Mouse (Mus musculus) forebrain, embryonic 16.5 days (tissue): ENCODE measurements around the gene Gm21887. TPM values are rescaled to one million over a fixed set of nuclear protein-coding genes. Genes with fewer than 3 reads are reported as not detected.
"Not testable (repeated sequence)": the region's sequence is repeated elsewhere in the genome, so short reads cannot be mapped to it uniquely, and the experiment has no call there.

Experiments used
- ATAC-seq: fragments of 200-750 bp; cut with Nextera tagmentation; 2 replicates; pipeline ENCODE4 v1.8.0; 2017; ENCODE audit warnings: mild to moderate bottlenecking, moderate library complexity
- H3K27ac ChIP-seq: fragments of 300-500 bp; sonication (generic); 2 replicates; pipeline ENCODE4 v1.5.1; 2014; ENCODE audit warnings: low read length, control low read depth
- H3K27me3 ChIP-seq: fragments of 300-500 bp; sonication (generic); replicated peaks from 2 replicates; pipeline ENCODE4 v1.6.1; 2014; ENCODE audit warnings: low read length; ENCODE audit not compliant: control insufficient read depth, insufficient read depth
- H3K36me3 ChIP-seq: fragments of 300-500 bp; sonication (generic); 2 replicates; pipeline ENCODE4 v1.6.1; 2014; ENCODE audit not compliant: control insufficient read depth, insufficient read depth
- H3K4me1 ChIP-seq: fragments of 300-500 bp; sonication (generic); replicated peaks from 2 replicates; pipeline ENCODE4 v1.6.1; 2014; ENCODE audit warnings: low read length; ENCODE audit not compliant: control insufficient read depth, insufficient read depth
- H3K4me2 ChIP-seq: fragments of 300-500 bp; sonication (generic); 2 replicates; pipeline ENCODE4 v1.6.1; 2014; ENCODE audit warnings: mild to moderate bottlenecking, low read length, control low read depth
- H3K4me3 ChIP-seq: fragments of 300-500 bp; sonication (generic); replicated peaks from 2 replicates; pipeline ENCODE4 v1.5.1; 2014; ENCODE audit warnings: mild to moderate bottlenecking, low read length, control low read depth
- H3K9ac ChIP-seq: fragments of 300-500 bp; sonication (generic); replicated peaks from 2 replicates; pipeline ENCODE4 v1.6.1; 2014; ENCODE audit warnings: low read depth, low read length, control low read depth
- H3K9me3 ChIP-seq: fragments of 300-500 bp; sonication (generic); 2 replicates; pipeline ENCODE4 v1.6.1; 2016; ENCODE audit warnings: low read length; ENCODE audit not compliant: control insufficient read depth
- WGBS: fragments of 180-500 bp; shearing (Covaris S2); extraction: QIAGEN DNeasy Blood & Tissue Kit; methylation state at CpG from one replicate; pipeline ENCODE4 v1.1.7; 2014; 5-methylcytosine and 5-hydroxymethylcytosine counted together
- polyA plus RNA-seq: library from polyadenylated mRNA; unstranded; fragments of >200 nt; fragmentation: Nextera tagmentation; extraction: Ambion mirVana; gene quantifications from 2 replicates; pipeline ENCODE4 v1.2.1, GENCODE M21; 2015

Gm21887 gene
- polyA plus RNA-seq, 1 experiment from 2014 or later = 293 TPM

DNA sequence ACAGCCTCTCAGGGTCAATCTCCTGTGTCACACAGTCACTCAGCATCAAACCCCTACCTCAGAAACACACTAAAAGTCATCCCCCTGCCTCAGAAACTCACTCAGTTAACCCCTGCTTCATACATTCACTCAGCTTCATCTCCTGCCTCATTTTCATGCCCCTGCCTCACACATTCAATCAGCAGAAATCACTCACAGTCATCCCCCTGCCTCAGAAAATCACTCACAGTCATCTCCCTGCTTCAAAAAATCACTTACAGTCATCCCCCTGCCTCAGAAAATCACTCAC is 1.3 kb upstream of the Gm21887 start:
- not testable (repeated sequence) for H3K4me2 ChIP-seq, H3K4me1 ChIP-seq, ATAC-seq, H3K4me3 ChIP-seq, H3K36me3 ChIP-seq, H3K27ac ChIP-seq, H3K9ac ChIP-seq, H3K27me3 ChIP-seq
- H3K9me3 ChIP-seq = peaks cover 18% of the 10 kb centered on the region

DNA sequence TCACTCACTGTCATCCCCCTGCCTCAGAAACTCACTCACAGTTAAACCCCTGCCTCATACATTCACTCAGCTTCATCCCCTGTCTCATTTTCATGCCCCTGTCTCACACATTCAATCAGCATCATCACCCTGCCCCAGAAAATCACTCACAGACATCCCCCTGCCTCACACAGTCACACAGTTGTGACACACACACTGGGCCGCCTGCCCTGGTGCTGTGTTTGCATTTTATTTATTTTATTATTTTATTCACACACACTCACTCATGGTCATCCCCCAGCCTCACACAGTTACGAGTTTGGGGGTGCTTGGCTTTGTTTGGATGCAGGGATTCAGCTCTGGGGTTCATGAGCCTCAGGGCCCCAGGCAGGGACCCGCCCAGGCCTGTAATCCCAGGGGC is 875 bp upstream of the Gm21887 start:
- H3K9ac ChIP-seq, H3K36me3 ChIP-seq, H3K4me3 ChIP-seq, ATAC-seq, H3K4me1 ChIP-seq, H3K4me2 ChIP-seq, H3K27me3 ChIP-seq, H3K27ac ChIP-seq: not testable (repeated sequence)
- WGBS = 20% methylated on average over 3 of the region's 3 CpGs
- H3K9me3 ChIP-seq = peaks cover 18% of the 10 kb centered on the region

DNA sequence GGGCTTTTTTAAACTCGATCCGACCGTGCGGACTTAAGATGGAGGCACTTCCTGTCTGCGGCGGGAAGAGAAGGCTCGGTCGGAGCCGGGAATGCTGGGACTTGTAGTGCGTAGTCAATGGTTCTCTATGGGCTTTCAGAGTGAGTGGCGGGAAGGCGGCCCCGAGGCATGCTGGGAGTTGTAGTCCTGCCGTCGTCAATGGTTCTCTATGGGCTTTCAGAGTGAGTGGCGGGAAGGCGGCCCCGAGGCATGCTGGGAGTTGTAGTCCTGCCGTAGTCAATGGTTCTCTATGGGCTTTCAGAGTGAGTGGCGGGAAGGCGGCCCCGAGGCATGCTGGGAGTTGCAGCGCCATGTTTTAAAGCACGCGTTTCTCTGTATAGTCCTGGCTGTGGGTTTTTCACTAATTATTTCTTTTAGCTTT is 352 bp downstream of the Gm21887 start:
- Histone ChIP-seq H3K9ac (peak overlapping the region; percentile 63), H3K27ac (peak overlapping the region; percentile 77), H3K4me3 (peak overlapping the region; percentile 48), H3K9me3 (peaks cover 18% of the 10 kb centered on the region)
- peak; percentile 96 for ATAC-seq
- not testable (repeated sequence) for H3K4me1 ChIP-seq, H3K36me3 ChIP-seq, H3K4me2 ChIP-seq, H3K27me3 ChIP-seq
- WGBS = 52% methylated on average over 25 of the region's 25 CpGs

DNA sequence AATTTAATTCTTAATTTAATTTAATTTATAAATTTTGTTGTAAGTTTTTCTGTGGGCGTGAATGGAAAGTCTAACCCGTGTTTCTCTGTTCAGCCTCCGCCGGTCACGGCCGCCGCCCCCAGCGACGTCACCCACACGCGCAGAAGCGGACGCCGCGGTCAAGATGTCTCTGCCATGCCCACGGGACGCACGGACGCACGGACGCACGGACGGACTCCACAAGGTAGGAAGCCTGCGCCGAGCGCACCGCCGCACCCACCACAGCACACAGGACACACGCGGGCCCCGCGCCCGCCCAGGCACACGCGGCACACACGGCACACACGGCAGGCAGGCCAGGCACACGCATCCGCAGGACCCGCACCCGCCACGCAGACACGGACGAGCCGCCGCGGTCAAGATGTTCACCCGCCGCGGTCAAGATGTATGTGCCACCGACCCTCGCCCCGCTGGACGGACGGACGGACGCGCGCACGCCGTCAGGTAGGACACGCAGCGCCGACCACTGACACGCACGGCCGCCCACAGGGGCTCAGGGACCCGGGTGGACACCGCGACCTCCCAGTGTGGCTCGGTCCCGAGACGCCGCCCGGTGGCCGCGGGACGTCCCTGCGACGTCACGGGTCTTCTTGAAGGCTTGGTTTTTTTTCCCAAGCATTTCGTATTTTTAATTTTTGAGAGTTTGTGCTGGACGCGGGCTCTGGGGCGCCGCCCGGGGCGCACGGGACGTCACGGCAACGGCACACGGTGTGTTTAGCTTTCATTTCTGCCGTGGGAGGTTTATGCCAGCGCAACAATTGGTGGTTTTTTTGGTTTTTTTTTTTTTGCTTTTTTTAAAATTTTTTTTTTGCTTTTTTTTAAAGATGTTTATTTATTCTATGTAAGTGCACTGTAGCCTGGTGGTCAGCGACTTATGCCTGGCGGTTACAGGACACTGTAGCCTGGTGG is 1.4 kb downstream of the Gm21887 start:
- H3K4me1 ChIP-seq, H3K27me3 ChIP-seq, H3K27ac ChIP-seq, H3K36me3 ChIP-seq, H3K9ac ChIP-seq: not testable (repeated sequence)
- H3K4me2 ChIP-seq = peak overlapping the region; percentile 36
- peaks cover 18% of the 10 kb centered on the region for H3K9me3 ChIP-seq
- peak overlapping the region; percentile 10; the same call in 1 of the 2 replicates for H3K4me3 ChIP-seq
- 83% methylated on average over 97 of the region's 97 CpGs for WGBS
- peak; percentile 2; the same call in 1 of the 2 replicates for ATAC-seq

DNA sequence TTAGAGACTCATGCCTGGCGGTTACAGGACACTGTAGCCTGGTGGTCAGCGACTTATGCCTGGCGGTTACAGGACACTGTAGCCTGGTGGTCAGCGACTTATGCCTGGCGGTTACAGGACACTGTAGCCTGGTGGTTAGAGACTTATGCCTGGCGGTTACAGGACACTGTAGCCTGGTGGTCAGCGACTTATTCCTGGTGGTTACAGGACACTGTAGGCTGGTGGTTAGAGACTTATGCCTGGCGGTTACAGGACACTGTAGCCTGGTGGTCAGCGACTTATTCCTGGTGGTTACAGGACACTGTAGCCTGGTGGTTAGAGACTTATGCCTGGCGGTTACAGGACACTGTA is 2.0 kb downstream of the Gm21887 start:
- H3K9ac ChIP-seq, H3K4me2 ChIP-seq, H3K27ac ChIP-seq, ATAC-seq, H3K4me3 ChIP-seq, H3K36me3 ChIP-seq, H3K4me1 ChIP-seq, H3K27me3 ChIP-seq: not testable (repeated sequence)
- H3K9me3 ChIP-seq = peaks cover 18% of the 10 kb centered on the region
- WGBS = 100% methylated on average over 1 of the region's 10 CpGs

DNA sequence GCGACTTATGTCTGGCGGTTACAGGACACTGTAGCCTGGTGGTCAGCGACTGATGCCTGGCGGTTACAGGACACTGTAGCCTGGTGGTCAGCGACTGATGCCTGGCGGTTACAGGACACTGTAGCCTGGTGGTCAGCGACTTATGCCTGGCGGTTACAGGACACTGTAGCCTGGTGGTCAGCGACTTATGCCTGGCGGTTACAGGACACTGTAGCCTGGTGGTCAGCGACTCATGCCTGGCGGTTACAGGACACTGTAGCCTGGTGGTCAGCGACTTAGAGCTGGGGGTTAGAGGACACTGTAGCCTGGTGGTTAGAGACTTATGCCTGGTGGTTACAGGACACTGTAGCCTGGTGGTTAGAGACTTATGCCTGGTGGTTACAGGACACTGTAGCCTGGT is 4.0 kb downstream of the Gm21887 start:
- H3K36me3 ChIP-seq = peaks cover 12% of the 10 kb centered on the region
- peaks cover 20% of the 10 kb centered on the region for H3K9me3 ChIP-seq
- no CpG with 5 or more reads among the region's 13 CpGs for WGBS
- not testable (repeated sequence) for H3K9ac ChIP-seq, H3K4me3 ChIP-seq, H3K4me2 ChIP-seq, H3K27ac ChIP-seq, ATAC-seq, H3K4me1 ChIP-seq, H3K27me3 ChIP-seq

DNA sequence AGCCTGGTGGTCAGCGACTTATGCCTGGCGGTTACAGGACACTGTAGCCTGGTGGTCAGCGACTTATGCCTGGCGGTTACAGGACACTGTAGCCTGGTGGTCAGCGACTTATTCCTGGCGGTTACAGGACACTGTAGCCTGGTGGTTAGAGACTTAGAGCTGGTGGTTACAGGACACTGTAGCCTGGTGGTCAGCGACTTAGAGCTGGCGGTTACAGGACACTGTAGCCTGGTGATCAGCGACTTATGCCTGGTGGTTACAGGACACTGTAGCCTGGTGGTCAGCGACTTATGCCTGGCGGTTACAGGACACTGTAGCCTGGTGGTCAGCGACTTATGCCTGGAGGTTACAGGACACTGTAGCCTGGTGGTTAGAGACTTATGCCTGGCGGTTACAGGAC is 4.6 kb downstream of the Gm21887 start:
- not testable (repeated sequence) for H3K4me1 ChIP-seq, ATAC-seq, H3K27ac ChIP-seq, H3K4me2 ChIP-seq, H3K27me3 ChIP-seq, H3K4me3 ChIP-seq, H3K9ac ChIP-seq
- Histone ChIP-seq H3K9me3 (peaks cover 25% of the 10 kb centered on the region), H3K36me3 (peaks cover 16% of the 10 kb centered on the region)
- 86% methylated on average over 4 of the region's 13 CpGs for WGBS

DNA sequence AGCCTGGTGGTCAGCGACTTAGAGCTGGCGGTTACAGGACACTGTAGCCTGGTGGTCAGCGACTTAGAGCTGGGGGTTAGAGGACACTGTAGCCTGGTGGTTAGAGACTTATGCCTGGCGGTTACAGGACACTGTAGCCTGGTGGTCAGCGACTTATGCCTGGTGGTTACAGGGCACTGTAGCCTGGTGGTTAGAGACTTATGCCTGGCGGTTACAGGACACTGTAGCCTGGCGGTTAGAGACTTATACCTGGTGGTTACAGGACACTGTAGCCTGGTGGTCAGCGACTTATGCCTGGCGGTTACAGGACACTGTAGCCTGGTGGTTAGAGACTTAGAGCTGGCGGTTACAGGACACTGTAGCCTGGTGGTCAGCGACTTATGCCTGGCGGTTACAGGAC is 6.4 kb downstream of the Gm21887 start:
- 85% methylated on average over 10 of the region's 12 CpGs for WGBS
- H3K4me2 ChIP-seq, H3K4me1 ChIP-seq, ATAC-seq, H3K27ac ChIP-seq, H3K27me3 ChIP-seq, H3K9ac ChIP-seq, H3K4me3 ChIP-seq: not testable (repeated sequence)
- Histone ChIP-seq H3K9me3 (peaks cover 20% of the 10 kb centered on the region), H3K36me3 (peaks cover 16% of the 10 kb centered on the region)

DNA sequence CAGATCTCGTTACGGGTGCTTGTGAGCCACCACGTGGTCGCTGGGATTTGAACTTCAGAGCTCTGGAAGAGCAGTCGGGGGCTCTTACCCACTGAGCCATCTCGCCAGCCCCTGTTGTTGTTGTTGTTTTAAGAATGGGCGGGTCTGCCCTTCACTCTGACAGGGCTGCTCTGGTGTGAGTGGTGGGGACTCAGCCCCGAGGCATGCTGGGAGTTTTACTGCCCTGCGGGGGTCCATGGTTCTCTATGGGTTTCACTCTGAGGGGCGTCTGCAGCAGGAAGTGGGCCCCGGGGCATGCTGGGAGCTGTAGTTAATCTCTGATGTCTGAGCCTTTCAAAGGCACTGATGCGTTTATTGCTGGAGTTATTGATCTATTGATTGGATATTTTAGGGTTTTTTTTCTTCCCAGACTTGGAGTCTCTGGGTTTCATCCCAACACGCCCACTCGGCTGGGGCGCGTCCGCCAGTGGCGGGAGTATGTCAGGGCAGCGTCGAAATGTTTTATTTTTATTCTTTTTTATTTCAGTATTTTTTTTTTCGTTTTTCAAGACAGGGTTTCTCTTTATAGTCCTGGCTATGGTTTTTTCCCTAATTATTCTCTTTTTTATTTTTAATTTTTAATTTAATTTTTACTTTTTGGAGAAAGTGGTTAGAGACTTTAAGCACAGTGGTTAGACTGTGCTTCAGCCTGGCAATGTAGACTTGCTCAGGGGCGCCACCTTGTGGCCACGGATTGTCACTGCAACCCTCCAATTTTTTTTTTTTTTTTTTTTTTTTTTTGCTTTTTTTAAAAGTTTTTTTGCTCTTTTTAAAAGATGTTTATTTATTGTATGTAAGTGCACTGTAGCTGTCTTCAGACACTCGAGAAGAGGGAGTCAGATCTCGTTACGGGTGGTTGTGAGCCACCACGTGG is 8.1 kb downstream of the Gm21887 start:
- H3K27me3 ChIP-seq, H3K9ac ChIP-seq, H3K4me1 ChIP-seq: not testable (repeated sequence)
- Histone ChIP-seq H3K4me3 (peak overlapping the region; percentile 22), H3K4me2 (peak overlapping the region; percentile 8; the same call in 1 of the 2 replicates), H3K27ac (peak overlapping the region; percentile 16; the same call in 1 of the 2 replicates), H3K36me3 (peaks cover 12% of the 10 kb centered on the region), H3K9me3 (peaks cover 20% of the 10 kb centered on the region)
- peak; percentile 92 for ATAC-seq
- WGBS = 39% methylated on average over 27 of the region's 27 CpGs
